Mouse (Mus musculus) lung, postnatal 0 days (tissue): Measurements from ENCODE around the gene Bms1.

Source experiments
- CTCF ChIP-seq: IDR thresholded peaks from 2 replicates; pipeline ENCODE4 v1.5.1; 2016; ENCODE audit warnings: antibody characterized with exemption, mild to moderate bottlenecking
- EP300 ChIP-seq: IDR thresholded peaks from 2 replicates; pipeline ENCODE4 v1.6.1; 2016; ENCODE audit warnings: antibody characterized with exemption, mild to moderate bottlenecking, control low read depth

GRCm38 (mm10) chr6:118454452-118454851 lies 35.2 kb upstream of the Bms1 start:
- TF ChIP-seq CTCF (no peak), EP300 (no peak)
